Mouse (Mus musculus): Measurements from ENCODE around the gene Nt5e.
"Not testable (repeated sequence)": the region's sequence is repeated elsewhere in the genome, so short reads cannot be mapped to it uniquely, and the experiment has no call there.

Nt5e gene

GRCm38 (mm10) chr9:88326930-88327901 is at the start of gene Nt5e:
TSS of gene Nt5e (plus strand) at chr9:88327197.
- DNase-seq, result peak; percentile 67

GRCm38 (mm10) chr9:88277588-88277987 is 49.4 kb upstream of the Nt5e start:
- no peak for DNase-seq

GRCm38 (mm10) chr9:88279728-88280127 is 47.3 kb upstream of the Nt5e start:
- DNase-seq, result no peak

- no peak for DNase-seq
Observed at GRCm38 (mm10) chr9:88289568-88290168, 37.3 kb upstream of the Nt5e start.

- no peak for DNase-seq
Observed at GRCm38 (mm10) chr9:88292836-88293370, 34.1 kb upstream of the Nt5e start.

GRCm38 (mm10) chr9:88295798-88296197 is 31.2 kb upstream of the Nt5e start:
- DNase-seq, result no peak

GRCm38 (mm10) chr9:88296321-88296720 is 30.7 kb upstream of the Nt5e start:
- no peak for DNase-seq

GRCm38 (mm10) chr9:88297244-88297643 is 29.8 kb upstream of the Nt5e start:
- not testable (repeated sequence) for DNase-seq

GRCm38 (mm10) chr9:88297871-88298658 is 28.9 kb upstream of the Nt5e start:
- DNase-seq, result no peak

- no peak for DNase-seq
Observed at GRCm38 (mm10) chr9:88307019-88307618, 19.9 kb upstream of the Nt5e start.

GRCm38 (mm10) chr9:88309127-88309526 is 17.9 kb upstream of the Nt5e start:
- no peak for DNase-seq

- no peak for DNase-seq
Observed at GRCm38 (mm10) chr9:88319226-88319625, 7.8 kb upstream of the Nt5e start.

- no peak for DNase-seq
Observed at GRCm38 (mm10) chr9:88324616-88325015, 2.4 kb upstream of the Nt5e start.

- DNase-seq, result no peak
Observed at GRCm38 (mm10) chr9:88328666-88329065, 1.7 kb downstream of the Nt5e start.

- DNase-seq, result no peak
Observed at GRCm38 (mm10) chr9:88329166-88329748, 2.3 kb downstream of the Nt5e start.

- DNase-seq, result no peak
Observed at GRCm38 (mm10) chr9:88330316-88330715, 3.3 kb downstream of the Nt5e start.

GRCm38 (mm10) chr9:88332447-88332846 is 5.5 kb downstream of the Nt5e start:
- no peak for DNase-seq

- no peak for DNase-seq
Observed at GRCm38 (mm10) chr9:88335839-88336238, 8.8 kb downstream of the Nt5e start.

GRCm38 (mm10) chr9:88340819-88341218 is 13.8 kb downstream of the Nt5e start:
- DNase-seq, result no peak

- no peak for DNase-seq
Observed at GRCm38 (mm10) chr9:88342241-88342640, 15.2 kb downstream of the Nt5e start.

GRCm38 (mm10) chr9:88342701-88343100 is 15.7 kb downstream of the Nt5e start:
- DNase-seq, result no peak

- DNase-seq, result no peak
Observed at GRCm38 (mm10) chr9:88344424-88344823, 17.4 kb downstream of the Nt5e start.
